Mouse (Mus musculus): ENCODE data around the gene Catsperg1. TPM values are rescaled to one million over a fixed set of nuclear protein-coding genes. Genes with fewer than 3 reads are reported as not detected.

Catsperg1 gene
- total RNA-seq, 4 experiments from 2014 or later, result 0.73 to 1.6 (median 0.82) TPM

- no peak for DNase-seq
These were observed 79.0 kb downstream of the Catsperg1 start, which contains the start of gene Rasgrp4 for GRCm38 (mm10) chr7:29134693-29135386. TSS of gene Rasgrp4 (plus strand) at chr7:29134851.

DNA sequence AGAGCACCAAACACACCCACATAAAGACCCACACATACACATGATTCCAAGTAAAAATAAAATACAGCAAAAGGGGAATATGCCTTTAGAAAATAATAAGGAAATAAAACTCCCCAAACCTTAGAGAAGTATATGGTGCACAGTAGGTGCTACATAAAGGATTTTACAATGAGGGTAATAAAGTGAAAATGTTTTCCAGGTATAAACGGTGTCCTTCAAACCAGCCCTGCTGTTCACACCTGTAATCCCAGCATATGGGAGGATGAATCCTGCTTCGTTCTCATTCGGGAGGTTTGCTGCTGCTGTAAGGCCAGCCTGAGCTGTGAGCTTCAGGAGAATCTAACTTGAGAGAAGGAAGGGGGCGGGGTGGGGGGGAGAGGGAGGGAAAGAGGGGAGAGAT, 79.6 kb downstream of the Catsperg1 start:
- no peak for DNase-seq

Other genes starting within 250 kb of the Catsperg1 start
- gene Eif3k, start 232.2 kb downstream of the Catsperg1 start, total RNA-seq (2022), result 100 to 1,000 TPM; 232 to 255 (median 240) TPM
- 1 to 10 TPM; 1.4 to 3.9 (median 1.8) TPM for gene Map4k1, start 232.0 kb downstream of the Catsperg1 start, total RNA-seq (2022)
- under 1 TPM; 0.17 to 0.25 (median 0.22) TPM for gene Ryr1, start 88.9 kb downstream of the Catsperg1 start, total RNA-seq (2022)
- gene Rasgrp4, start 79.2 kb downstream of the Catsperg1 start, total RNA-seq (2022), result 1 to 10 TPM; 1.3 to 1.6 (median 1.4) TPM
- gene Fam98c, start 57.8 kb downstream of the Catsperg1 start, total RNA-seq (2022), result 10 to 100 TPM; 10.1 to 19.9 (median 14.7) TPM
- gene Ggn, start 43.8 kb downstream of the Catsperg1 start, total RNA-seq (2022), result 1 to 10 TPM; 1.2 to 2.1 (median 1.7) TPM
- gene Spred3, start 43.6 kb downstream of the Catsperg1 start, total RNA-seq (2022), result 10 to 100 TPM in 2 of 4 experiments, 1 to 10 TPM in 2; 6.6 to 19.2 (median 12.7) TPM
- 100 to 1,000 TPM; 167 to 191 (median 174) TPM for gene Psmd8, start 33.3 kb downstream of the Catsperg1 start, total RNA-seq (2022)
- 1 to 10 TPM; 1.2 to 2.6 (median 1.8) TPM for gene Kcnk6, start 18.5 kb upstream of the Catsperg1 start, total RNA-seq (2022)
- 10 to 100 TPM; 42.7 to 50.6 (median 44.6) TPM for gene Yif1b, start 24.3 kb upstream of the Catsperg1 start, total RNA-seq (2022)
- gene 2200002D01Rik, start 34.4 kb upstream of the Catsperg1 start, total RNA-seq (2022), result 1 to 10 TPM; 3.0 to 6.9 (median 3.7) TPM
- gene Spint2, start 67.9 kb upstream of the Catsperg1 start, total RNA-seq (2022), result 100 to 1,000 TPM in 2 of 4 experiments, 10 to 100 TPM in 2; 75.9 to 116 (median 96.8) TPM
- gene Ppp1r14a, start 75.3 kb upstream of the Catsperg1 start, total RNA-seq (2022), result 1 to 10 TPM; 4.8 to 8.0 (median 5.5) TPM
- 1 to 10 TPM; 2.6 to 6.1 (median 4.0) TPM for gene Dpf1, start 89.9 kb upstream of the Catsperg1 start, total RNA-seq (2022)

Data from adrenal gland, adult 8-10 months (tissue).